Mouse (Mus musculus): ENCODE data around the gene Gxylt2.

- TF ChIP-seq CTCF (IDR thresholded peaks at IDR 0.05; ENCODE audit: low read depth) (peak; percentile 84), EP300 (optimal IDR thresholded peaks at IDR 0.05) (no peak)
Measured at GRCm38 (mm10) chr6:100674974-100675373, 29.6 kb upstream of the Gxylt2 start.

Data from stomach, postnatal 0 days (tissue).